Mouse (Mus musculus) urinary bladder, adult 18-20 months (tissue): ENCODE measurements at regions not wholly inside any gene's neighbourhood (a gene's known extent, or its start where the extent isn't known, plus 50 kb on each side); places are given as distances from the start of the nearest gene placed in this dataset.

Experiments
- DNase-seq, 2 experiments: peaks; one replicate each; pipeline ENCODE4 v3.0.0; 2022; ENCODE audit warnings: low spot score in 2 of 2, mixed read lengths in 2 of 2

DNA sequence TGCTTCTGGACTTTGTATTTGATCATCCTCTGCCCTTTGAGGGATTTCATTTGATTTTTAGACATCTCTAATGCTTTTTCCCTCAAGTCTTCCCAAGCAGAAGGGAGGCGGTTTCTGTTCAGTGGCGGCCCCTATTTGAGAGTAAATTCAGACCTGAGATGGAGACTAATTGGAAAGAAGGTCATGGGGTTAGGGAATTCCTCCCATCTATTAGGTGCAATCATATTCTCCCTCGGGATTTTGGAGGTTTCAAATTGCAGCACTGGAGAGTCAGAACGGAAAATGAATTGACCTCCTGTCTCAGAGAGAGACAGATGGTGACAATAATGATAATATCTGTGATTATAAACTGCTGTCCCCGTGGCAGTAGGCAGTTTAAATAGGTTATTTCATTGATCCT lies 285.6 kb downstream of the 1810013L24Rik start:
- no peak for DNase-seq

DNA sequence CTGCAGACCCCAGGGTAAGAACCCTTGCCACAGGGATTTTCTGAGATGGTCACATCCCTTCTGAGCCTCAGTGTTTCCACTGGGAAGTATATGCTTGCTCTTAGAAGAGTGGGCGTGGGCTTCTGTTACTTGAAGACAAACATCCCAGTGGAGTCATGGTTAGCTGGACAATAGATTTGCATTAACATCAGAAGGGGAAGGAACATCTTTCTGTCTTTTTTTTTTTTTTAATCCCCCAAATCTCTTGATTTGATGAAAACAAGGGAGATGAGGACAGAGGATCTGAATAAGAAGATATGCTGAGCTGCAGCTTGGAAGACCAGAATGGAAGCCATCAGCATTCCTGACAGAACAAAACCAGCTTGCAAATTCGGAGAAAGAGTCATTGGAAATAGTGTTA lies 291.7 kb downstream of the 1810013L24Rik start:
- no peak for DNase-seq

DNA sequence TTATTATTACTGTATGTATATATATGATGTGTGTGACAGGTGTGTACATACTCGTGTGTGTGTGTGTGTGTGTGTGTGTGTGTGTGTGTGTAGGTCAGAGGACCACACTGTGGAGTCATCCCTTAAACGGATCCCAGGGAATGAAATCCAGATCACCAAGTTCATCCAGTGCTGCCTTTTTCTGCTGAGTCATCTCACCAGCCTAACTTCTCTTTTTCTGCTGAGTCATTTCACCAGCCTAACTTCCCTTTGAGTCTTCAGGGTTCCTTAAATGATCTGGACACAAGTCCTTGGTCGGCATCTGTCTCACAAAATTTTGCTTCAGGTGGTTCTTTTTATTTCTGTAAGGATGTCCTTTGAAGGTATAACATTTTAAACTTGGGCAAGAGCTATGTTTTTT lies 302.2 kb downstream of the 1810013L24Rik start:
- no peak for DNase-seq

DNA sequence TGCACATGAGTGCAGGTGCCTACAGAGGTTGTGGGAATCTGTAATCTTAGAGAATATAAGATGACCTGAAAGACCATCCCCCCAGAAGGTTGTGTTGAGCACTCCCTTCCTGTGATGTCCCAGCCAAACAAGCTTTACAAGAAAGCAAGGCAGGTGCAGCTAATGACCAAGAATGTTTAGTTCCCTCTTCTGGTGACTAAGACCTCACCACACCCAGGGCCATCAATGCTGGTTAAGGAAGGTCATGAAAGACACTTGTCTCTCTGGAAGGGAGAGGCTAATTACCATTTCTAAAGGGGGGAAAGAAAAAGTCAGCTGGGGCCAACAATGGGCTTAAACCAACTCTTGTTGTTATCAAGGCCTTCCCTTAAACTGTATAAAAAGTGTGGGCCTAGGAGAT lies 302.9 kb downstream of the 1810013L24Rik start:
- DNase-seq, result no peak

DNA sequence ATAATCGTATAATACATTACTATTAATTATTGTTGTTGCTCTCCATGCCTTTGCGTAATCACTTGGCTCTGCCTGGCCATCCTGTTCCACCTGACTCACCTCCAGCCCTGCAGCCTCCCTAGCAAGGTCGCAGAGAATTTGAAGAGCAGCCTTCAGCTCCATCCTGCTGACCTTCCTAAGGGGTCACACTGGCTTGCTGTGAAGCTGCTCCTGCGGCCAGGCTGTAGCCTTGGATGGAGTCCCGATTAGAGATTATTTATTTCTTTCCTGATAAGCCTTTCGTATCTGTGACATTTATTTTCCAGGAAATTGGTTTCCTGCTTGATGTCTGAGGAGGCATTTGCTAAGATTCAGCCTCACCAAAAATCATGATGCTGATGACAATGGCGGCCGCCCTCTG lies 305.5 kb downstream of the 1810013L24Rik start:
- no peak for DNase-seq

DNA sequence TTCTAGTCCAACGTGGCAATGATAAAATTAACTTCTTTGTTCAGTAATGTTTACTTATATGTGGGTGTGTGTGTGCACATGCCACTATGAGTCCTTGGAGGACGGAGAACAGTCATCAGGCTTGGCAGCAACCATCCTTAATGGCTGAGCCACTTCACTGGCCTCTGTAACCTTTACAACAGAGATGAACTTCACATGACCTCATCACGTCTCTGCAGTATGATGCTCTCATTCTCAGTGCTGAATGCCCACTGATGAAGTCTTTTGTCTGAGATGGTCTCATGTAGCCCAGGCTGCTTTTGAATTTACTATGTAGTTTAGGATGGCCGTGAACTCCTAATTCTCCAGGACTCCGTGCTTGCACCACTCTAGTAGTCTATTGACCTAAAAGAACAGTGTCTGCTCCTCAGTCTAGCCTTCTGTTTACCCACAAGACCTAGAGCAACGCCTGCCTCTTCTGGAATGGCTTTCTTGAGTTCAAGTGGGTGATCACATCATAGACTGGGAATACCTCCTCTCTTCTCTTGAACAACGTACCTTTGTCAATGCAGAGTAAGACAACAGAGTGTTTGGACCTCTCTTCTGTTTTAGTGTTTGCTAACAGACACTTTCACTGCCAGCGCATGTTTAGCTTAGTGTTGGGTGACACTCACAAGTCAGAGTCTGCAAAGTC lies 308.8 kb downstream of the 1810013L24Rik start:
- no peak for DNase-seq

DNA sequence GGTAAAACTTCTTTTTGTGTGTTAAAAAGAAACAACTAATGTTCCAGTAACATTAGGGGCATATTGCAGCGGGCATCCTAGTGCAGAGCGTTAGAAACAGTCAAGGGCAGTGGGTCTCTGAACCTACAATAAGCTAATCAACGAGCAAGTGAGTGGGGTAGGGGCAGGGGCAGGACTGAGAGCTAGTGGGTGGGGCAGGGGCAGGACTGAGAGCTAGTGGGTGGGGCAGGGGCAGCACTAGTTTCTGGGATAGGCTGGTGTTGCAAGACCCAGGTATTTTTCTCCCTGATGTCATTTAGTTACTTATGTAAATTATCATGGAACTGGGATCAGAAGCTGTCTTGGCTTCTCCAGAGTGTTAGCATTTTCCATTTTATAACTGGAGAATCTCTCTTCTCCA lies 309.5 kb downstream of the 1810013L24Rik start:
- DNase-seq, result no peak

DNA sequence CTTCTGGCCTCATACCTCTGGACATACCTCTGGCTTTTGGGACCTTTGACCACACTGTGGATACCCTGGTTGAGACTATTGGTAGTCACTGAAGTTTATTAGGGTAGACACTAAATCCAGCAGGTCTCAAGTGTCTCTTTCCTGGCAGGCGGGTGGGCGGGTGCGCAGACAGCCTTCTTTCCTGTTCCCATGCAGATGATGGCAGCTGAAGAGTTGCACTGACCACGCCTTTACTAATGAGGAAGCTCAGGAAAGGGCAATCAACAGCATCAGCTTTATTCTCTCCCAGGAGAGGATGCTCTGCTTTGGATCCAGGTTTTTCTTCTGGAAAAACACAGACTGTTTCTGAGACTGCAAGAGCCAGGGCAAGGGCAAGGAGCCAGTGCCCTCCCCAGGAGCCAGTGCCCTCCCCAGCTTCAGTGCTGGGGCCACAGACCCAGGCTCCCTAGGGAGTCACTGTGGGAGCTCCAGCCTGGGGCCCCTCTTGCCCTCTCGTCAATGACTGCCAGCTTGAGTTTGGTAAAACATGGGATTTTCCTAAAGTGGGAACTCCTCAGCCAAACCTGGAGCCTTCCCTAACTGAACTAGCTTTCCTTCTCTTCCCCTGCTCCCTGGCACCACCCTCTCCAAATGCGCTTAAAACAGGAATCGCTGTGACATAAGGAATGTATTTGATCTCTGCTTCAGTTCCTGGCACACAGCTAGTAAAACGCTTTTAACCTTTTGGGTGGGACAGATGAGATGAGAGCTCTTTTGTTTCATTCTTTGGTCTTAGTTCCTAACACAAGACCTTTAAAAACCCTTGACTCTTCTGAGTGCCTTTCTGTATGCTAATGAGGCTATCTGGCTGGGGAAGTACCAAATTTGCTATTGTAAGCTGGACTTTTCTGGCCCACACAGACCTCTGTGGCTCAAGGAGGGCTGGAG lies 319.6 kb downstream of the 1810013L24Rik start:
- DNase-seq, result no peak

DNA sequence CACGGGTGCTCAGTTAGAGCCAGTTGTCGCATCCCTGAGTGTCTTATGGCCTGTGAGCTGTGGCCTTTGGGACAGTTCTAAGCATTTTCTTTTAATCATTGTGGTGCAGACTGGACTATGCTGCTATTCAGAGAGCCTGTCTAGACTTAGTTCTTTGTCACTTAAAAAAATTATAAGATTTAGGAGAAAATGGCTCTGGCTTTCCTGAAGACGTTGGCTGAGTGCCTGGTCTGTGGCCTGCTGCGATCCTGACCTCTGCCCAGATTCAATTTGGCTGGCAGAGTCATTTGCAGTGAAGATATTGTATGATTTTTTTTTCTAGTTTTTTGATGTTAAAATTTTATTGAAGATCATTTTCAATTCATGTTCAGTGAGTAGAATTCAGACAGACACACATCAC lies 322.0 kb downstream of the 1810013L24Rik start:
- no peak for DNase-seq

DNA sequence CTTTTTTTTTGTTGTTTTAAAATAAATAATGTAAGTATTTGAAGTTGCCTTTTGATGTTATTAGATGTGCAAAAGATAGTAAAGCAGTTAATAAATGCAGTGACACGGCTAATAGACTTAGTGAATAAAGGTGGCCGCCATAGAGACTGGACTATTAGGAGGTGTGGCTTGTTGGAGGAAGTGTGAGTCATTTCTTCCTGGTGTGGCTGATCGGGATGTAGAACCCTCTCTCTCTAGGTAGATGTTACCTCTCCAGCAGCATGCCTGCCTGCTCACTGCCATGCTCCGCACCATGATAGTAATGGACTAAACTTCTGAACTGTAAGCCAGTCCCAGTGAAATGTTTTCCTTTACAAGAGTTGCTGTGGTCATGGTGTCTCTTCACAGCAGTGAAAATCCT lies 323.6 kb downstream of the 1810013L24Rik start:
- DNase-seq, result no peak

DNA sequence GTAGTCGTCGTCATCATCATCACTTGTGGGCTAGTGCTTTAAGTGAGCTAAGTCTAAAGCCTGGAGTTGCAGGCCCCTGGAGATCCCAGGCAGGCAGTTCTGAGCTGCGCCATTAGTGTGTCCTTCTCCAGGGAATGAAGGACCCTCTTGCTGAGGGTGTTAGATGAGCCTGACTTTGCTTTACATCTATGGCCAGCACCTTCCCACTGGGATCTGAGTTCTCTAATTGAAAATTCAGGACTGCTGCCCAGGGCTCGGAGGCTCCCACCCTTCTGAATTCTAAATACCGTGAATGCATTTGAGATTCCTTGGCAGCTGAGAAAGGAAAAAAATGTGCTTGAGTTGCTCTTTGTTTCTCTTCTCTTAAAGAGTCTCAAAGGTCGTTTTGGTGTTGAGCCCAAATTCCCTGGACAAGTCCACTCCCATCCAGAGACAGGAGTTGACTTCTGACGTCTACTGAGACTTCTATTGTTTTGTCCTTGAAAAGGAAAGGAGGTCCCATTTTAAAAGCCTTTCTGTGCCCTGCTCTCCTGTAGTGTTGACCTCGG lies 335.9 kb downstream of the 1810013L24Rik start:
- DNase-seq, result no peak

DNA sequence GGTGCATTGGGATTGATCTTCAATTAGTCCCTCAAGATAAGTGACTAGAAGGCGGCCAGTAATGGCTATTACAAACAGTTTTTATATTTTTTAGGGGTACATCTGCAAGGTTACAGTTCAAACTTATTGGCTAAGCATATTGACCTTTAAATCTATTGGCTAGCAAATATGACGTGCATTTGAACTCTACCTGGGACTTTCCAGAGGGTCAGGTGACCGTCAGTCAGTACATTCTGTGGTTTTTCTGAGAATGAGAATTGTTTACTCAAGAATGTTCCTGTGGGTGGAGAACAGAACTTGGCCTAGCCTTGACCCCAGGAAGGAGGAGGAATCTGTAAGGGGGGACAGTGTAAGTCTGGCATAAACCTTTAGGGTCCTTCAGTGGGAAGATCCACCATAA lies 346.5 kb downstream of the 1810013L24Rik start:
- DNase-seq, result no peak

DNA sequence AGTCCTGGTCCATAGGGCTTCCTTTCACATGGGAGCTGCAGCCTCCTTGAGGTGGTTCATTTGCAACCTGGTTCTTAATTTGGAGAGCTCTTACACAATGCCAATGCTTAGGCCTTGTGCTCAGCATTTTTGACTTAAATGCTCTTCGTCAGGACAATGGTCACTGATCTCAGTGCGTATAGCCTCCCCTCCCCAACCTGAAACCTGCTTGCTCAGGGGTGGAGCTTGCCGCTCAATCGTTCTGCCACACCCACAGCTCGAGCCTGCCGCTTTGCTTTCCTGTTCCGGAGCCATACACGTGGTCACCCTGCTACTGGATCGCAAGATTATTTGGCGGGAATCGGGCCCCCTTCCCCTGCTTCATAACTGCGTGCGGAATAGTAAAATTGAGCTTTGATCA lies 365.9 kb downstream of the 1810013L24Rik start:
- no peak for DNase-seq

DNA sequence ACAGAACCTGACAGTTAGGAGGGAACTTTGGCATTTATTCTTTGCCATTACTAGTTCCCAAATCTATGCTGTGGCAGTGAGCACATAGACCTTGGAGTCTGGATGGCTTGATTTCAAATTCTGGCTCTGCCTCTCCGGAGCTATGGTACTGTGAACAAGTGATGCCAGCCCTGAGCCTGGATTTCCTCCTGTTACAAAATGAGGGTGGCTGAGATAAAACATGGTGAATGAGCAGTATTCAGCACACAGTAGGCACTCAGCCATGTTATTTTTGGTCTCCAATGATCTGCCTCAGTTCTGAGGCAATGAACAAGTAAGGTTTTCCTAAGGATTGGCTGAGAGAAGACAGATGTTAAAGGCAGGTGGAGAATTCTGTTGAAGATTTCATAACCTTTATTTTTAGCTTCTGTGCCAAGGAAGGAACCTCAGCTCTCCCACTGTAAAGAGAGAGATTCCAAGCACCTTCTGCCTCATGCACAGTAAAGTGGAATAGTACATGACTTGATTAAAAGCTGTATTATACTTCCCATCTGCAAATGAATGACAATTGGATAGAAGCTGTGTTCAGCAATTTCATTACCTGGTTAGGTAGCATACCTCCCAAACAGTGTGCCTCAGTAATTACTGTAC lies 369.1 kb downstream of the 1810013L24Rik start:
- no peak for DNase-seq

DNA sequence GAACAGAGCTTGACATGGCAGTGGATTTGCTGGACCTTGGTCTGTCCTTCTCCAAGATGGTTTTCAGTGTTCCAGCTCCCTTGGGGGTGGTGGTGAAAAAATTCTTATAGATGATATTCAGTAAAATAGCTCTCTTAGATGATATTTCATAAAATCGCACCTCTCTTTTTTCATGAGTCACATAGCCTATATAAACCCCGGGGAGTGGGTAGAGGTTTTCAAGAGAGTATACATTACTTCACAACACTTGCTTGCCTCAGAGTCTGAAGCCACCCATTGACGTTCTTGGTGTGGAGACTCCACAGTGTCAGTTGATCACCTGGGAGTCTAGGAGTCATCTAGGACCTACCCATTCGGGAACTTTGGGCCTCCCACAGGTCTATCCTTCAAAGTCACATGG lies 378.7 kb downstream of the 1810013L24Rik start:
- DNase-seq, result no peak

DNA sequence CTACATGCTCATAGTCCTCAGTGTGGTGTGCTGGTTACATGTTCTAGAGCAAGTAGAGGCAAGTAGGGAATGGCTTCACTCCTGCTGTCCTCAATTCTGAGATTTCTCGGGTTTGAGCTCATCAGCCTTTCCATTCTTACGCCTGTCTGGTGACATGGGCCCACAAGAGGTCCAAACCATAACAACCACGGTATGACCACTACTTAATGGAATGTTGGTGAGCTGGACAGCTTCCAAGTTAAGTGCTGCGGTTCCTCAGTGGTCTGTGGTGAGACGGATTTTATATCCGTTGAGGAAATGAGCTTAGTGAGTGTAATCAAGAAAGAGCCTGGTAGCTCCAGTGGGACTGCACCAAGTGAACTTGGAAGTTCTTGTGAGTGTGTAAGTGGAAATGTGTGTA lies 381.6 kb downstream of the 1810013L24Rik start:
- no peak for DNase-seq

DNA sequence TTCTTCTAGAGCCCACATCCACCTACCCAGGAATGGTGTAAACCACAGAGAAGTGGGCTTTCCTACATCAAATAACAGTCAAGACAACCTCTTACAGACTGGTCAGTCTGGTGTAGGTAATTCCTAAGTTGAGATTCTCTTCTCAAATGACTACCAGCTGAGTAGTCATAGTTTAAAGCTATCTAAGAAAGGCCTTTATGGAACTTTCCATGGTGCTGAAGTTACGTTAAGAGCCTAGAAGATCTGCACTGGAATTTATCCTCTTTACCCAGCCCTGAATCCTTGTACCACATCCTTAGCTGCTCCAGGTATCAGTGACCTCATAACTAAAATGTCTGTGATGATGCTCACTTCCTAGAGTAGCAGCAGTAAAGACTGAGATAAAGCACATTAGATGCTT lies 385.2 kb downstream of the 1810013L24Rik start:
- DNase-seq, result no peak

DNA sequence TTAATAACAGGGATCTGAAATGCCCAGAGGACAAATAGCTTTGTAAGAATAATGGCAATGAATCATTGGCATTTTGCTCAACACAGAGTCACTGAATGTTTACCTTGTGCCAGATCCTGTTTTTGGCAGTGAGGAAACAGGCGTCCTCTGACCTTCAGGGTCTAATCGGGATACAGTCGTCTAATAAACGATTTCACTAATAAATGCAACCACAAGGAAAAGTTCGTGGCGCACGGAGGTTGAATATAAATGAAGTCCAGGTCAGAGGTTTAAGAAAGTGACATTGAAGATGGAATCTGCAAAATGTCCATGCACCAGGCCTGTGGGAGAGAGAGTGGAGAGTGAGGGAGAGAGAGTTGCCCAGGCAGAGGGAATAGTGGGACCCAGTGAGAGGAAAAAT lies 387.5 kb downstream of the 1810013L24Rik start:
- DNase-seq, result no peak

DNA sequence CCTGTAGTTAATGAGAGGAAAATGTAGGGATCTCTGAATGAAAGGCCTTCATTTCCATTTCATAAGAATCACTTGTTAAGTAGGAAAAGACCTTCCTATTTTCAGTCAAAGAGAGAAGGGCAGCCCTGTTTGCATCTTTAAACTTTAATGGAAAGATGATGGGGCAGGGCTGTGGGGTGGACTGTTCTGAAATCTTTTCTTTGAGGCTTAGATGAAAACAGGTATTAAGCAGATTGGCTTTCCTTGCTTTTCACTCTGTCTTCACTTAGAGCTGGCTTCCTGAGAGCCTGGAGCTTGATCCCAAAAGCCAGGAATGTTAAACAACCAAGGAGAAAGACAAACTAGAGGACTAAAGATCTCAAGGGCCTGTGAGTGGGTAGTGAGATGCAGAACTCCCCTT lies 400.3 kb downstream of the 1810013L24Rik start:
- DNase-seq, result no peak

DNA sequence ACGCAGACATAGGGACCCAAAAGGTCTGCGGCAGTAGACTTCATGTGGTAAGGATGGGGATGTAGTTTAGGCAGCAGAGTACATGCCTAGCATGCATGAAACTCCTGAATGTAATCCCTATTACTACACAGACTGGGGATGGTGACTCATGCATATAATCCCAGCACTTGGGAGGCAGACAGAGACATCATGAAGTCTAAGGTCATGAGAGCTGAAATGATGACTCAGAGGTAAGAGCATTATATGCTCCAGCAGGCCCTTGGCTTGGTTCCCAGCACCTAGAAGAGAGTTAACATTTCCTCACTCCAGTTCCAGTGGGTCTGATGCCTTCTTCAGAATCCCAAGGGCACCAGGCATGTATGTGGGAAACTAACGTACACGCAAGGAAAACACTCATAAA lies 412.2 kb downstream of the 1810013L24Rik start:
- no peak for DNase-seq

DNA sequence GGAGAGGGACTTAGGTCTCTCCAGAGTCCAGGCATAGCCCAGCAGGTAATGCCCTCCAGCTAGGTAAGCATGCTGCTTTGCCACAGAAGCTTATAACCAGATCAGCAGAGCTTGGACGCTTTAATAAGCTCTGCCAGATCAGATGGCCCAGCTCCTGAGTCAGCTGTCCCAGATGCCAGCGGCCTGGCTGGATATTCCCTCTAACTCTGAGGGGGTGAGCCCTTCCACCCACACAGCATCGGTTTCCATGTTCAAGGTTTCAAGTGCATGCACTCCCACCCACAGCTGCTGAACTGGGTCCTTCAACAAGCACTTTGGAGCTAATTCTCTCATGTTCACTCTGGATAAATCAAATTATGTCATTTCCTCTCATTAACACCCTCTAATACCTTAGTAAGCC lies 417.3 kb downstream of the 1810013L24Rik start:
- DNase-seq, result no peak

DNA sequence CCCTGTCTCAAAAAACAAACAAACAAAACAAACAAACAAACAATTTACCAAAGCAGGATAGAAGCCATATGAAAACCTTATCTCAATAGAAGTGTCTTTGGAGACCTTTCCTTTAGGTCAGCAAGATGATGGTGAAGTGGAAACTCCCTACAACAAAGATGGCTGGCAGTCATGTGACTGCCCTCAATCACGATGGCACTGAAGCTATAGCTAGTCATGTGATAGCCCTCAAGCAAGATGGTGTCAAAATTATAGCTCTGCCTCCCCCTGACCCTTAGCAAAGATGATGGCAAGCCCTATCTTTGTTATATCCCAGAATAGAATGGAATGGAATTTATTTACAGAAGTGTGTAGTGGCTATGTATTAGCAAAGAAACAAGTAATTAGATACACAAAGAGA lies 423.2 kb downstream of the 1810013L24Rik start:
- DNase-seq, result no peak
